Mouse (Mus musculus) lung, postnatal 10 days (tissue): ENCODE measurements around the gene Ugt1a2.

Experiments
- DNase-seq: peaks from one replicate; pipeline ENCODE4 v3.0.0; 2021

The Ugt1a2 gene

GRCm38 (mm10) chr1:88218591-88218990, 18.2 kb downstream of the Ugt1a2 start:
- no peak for DNase-seq

DNA sequence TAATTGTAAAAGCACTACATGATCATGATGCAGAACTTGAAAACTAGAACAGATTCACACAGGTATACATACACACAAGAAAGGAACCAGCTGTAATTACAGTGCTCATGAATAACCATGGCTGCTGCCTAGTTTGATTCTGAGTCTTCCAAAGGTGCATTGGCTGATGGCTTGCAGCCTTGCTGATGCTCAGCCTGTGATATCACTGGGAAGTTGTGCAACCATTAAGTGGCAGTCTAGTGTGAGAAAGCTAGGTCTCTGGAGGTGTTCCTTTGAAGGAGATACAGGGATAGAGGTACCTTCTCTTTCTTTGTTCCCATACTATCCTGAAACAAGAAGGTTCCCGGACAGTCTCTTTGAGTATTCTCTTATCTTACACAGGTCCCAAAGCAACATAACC, 18.7 kb downstream of the Ugt1a2 start:
- no peak for DNase-seq

DNA sequence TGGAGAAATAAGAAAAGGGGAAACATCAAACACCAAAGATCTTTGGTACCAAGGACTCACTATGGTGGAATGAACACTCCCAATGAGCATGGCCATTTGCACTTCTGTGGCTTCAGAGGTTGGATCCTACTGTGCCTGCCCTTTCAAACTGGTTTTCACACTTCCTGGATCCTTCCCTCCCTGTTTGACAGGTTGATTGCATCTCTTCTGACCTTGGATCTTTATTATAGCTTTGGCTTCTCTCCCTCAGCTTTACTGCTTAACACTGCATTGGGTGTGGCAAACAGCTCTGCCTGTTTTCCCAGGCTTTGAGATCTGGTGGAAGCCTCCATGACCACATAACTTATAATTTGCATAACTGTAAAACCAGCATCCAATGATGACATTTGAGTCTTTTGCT, 19.9 kb downstream of the Ugt1a2 start:
- peak; percentile 9 for DNase-seq

GRCm38 (mm10) chr1:88222216-88222615, 21.8 kb downstream of the Ugt1a2 start:
- no peak for DNase-seq

- DNase-seq, result peak; percentile 18
Observed at GRCm38 (mm10) chr1:88223011-88223515, 22.7 kb downstream of the Ugt1a2 start.

DNA sequence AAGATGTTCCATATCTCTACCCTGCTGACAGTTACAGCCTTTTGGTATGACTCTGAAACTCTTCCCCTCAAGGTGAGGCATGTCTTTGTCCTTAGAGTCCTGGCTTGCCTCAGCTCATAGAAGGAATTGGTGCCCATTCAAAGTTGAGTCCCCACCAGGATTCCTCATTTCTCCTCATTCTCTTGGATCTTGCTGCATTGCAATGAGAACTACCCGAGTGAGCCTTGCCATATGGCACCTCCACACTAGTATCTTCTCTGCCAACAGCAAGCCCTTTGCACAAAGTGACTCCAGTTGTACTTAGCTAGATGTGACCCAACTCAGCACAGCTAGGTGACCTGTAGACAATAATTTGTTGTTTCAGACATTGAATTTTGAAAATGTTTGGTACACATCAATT, 23.2 kb downstream of the Ugt1a2 start:
- peak; percentile 13 for DNase-seq

DNA sequence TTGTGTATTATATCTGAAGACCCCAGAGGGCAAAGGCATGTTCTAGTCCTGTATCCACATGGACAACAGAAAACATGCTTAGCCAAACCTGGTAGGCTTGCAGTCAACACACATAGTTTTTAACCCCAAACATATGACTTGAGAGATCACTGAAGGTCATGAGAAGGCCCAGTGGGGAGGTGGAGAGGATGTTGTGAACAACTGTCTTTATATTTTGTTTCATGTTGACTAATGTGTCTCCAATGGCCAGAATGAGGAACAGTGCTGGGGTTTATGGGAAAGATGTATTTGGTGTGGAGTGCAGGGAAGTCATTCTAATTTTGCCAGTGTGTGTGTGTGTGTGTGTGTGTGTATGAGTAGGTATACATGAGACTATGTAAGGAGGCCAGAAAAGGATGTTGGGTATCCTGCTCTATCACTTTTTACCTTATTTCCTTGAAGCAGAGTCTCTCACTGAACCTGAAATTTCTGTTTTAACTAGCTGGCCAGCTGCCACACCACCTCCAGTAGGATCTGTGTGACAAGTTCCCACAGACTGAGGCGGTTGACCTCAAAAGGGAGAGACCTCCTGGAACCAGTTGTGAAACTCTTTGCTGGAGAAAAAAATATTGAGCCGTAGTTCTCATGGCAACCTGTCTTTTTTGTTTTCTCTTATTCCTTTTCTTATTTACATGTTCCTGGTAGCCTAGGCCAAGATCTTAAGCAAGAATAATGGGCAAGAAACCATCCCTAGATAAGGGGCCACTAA, 23.8 kb downstream of the Ugt1a2 start:
- DNase-seq, result peak; percentile 50

- peak; percentile 6 for DNase-seq
Observed at GRCm38 (mm10) chr1:88225301-88225700, 24.9 kb downstream of the Ugt1a2 start.

- peak; percentile 1 for DNase-seq
Observed at GRCm38 (mm10) chr1:88225741-88226140, 25.3 kb downstream of the Ugt1a2 start.

GRCm38 (mm10) chr1:88226670-88227379, 26.4 kb downstream of the Ugt1a2 start, which contains the start of gene Mroh2a:
Gene Mroh2a, plus strand, starts transcription at chr1:88226986.
- DNase-seq, result peak; percentile 7

DNA sequence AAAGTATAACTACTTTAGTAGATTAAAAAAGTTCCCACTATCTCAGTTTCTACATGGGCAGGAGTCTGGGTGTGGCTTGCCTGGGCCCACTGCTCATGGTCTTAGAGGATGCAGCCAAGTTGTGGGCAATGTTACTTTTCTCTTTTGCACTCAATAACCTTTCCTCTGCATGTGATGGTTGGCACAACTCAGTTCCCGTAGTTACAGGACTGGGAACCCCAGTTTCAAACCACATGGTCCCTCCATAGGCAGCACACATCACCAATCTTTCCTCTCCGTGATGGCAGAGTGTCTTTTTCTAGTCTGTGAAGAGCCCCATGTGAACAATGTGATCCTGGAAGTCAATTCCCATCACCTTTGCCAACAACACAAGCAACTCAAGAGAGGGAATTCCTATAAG, 27.1 kb downstream of the Ugt1a2 start:
- peak; percentile 7 for DNase-seq

DNA sequence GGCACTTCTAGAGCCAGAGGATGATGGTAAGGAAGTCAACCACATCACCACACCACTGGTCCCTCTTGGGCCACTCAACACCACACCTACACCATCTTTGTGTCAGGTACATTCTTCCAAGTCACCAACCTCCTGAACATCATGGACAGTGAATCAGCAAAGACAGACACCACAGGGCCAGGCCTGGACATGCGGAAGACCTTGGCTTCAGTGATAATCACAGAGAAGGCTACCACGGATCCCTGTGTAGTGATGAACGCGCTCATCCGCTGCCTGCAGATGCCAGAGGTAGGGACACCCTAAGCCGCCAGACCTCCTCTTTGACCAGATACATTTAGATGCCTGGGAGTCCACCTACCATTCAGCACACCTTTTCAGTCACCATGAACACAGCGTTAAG, 27.7 kb downstream of the Ugt1a2 start:
- DNase-seq, result peak; percentile 3

GRCm38 (mm10) chr1:88229566-88229965, 29.2 kb downstream of the Ugt1a2 start:
- no peak for DNase-seq

DNA sequence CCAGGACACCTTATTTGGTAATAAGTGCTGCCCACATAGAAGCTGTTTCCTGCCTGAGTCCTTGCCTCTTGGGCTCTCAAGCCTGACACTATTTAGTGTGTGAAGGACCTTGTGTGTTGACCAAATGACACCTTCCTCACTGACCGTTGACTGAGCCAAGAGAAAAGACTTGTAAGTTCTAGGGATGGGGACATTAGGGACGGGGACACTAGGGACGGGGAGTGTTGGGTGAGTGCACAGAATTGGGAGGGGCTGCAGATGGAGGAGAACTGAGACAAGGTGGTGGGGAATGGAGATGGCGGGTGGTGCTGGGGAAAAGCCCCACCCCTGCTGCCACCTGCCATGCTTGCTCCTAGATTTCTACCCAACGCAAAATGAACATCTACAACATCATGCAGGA, 29.6 kb downstream of the Ugt1a2 start:
- no peak for DNase-seq

- DNase-seq, result no peak
Observed at GRCm38 (mm10) chr1:88230421-88230820, 30.0 kb downstream of the Ugt1a2 start.

DNA sequence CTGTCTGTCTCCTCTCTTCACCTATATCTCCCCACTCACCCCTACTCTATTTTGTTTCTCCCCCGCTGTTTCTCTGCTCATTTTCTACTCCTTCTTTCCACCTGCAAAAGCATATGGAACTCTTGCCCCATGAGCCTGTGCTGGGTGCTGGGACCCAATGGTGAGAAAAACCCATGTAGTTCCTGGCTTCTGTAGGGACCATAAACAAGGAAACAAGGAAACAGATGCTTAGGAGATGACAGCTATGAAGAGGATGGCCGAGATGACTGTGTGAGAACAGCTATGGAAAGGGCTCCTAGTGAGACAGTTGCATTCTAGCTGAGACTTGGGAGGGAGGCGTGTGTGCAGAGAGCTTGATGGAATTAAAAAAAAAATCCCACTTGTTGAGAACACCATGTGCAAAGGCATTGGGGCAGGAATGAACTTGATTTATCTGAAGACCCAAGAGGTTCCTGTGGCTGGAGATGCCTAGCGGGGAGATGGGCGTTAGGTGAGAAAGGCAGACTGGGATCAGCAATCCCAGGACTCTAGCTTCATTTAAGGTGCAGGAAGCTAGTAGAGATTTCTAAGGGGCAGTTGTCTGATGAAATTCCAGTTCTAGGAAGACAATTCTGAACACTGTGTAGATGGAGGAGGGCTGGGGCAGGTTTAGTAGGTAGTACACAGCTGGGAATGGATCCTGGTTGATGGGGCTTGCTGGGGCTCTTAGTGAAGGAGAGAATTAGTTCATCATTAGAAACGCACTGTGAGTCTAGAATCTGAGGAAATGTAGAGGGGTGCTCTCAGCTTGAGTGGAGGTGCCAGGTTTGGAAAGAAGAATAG, 30.8 kb downstream of the Ugt1a2 start:
- DNase-seq, result no peak

- DNase-seq, result no peak
Observed at GRCm38 (mm10) chr1:88231803-88232499, 31.6 kb downstream of the Ugt1a2 start.

DNA sequence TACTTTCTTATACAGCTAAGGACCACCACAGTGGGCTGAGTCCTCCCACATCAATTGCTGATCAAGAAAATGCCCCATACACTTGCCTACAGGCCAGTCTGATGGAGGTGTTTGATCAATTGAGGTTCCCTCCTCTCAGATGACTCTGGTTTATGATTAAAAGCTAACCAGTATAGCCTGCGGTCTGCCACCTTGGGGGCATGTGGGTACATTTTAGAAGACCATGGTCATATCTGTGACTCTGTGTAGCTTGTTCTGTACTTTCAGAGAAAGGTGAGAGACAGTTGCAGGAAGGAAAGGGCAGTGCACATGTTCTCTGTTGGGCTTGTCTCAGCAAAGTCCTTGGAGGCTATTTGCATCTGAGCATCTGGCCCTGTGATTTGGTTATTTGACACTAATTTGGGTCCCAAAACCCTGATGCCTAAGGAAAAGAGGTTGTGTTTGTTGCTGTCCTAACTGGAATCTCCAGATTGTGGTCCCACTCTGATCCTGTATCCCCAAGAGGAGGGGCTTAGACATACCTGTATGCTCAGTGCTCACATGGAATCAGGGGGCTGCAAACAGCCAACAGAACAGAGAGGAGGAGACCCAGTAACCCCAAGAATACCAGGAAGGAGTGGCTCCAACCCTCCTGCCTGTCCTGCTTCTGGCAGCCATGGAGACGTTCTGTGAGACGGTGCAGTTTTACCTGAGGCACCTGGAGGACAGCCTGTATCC, 32.4 kb downstream of the Ugt1a2 start:
- no peak for DNase-seq

DNA sequence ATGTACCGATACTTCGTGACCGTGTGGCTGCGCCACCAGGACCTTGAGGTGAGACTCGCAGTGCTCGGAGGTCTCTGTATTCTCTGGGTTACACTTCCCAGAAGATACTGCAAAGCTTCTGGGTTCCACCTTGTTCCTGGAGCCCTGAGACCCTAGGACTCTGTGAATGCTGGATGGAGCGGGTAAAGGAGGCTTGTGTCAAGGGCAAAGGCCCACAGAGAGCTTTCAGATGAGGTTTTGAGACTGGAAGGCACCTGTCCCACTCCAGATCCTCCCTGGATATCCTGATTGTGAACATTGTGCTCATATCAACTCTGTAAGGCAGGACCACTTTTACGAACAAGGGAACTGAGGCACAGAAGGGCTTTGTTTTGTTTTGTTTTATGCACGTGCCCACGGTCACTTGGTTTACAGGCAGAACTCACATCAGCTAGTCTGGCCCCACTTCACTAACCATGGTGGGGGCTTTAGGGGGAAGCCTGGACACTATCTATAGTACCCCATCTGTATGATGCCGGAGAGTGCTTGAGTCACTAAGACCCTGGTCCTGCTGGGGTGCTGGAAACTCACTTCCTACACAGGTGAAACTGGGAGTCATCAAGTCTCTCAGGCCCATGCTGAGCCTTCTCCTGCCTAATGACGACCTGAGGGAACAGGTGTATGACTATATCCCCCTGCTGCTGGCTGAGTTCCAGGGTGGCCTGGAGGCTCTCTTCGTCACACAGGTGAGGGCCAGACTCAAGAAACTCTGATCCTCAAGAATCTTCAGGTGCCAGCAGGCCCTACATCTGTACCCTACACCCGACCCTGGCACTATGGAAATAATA, 33.2 kb downstream of the Ugt1a2 start:
- no peak for DNase-seq

DNA sequence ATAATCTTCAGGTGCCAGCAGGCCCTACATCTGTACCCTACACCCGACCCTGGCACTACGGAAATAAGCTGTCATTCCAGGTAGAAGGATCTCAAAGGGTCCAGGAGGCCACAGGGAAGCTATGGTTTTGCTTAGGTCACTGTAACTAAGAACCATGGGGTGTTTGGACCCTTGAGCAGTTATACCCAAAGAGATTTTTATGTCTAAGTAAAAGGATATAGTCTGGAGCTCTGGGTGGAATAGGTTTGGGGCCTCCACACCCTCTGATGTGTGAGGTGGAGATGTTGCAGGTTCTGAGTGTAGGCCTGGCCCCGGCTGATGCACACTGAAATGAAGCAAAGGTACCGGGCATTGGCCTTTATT, 33.8 kb downstream of the Ugt1a2 start:
- DNase-seq, result no peak

DNA sequence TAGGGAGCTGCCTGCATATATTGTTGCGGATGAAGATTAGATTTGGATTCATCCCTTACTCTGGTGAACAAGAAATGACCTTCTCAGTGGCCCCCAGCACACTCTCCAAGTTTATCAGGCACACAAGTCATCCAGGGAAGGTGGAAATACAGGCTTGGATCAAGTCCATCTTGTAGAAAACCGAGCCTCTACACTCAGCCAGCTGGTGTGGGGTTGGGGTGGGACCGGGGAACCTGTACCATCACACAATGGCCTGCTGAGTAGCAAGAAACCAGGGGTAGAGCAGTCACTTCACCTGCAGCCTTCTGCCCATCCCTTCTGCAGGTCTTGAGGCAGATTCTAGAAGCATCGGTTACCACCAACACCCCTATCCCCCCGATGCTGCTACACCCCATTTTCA, 34.2 kb downstream of the Ugt1a2 start:
- DNase-seq, result no peak
